Mouse (Mus musculus) intestine, embryonic 15.5 days (tissue): Measurements from ENCODE around the gene Clec5a. TPM values are rescaled to one million over a fixed set of nuclear protein-coding genes. Genes with fewer than 3 reads are reported as not detected.
"Not testable (repeated sequence)": the region's sequence is repeated elsewhere in the genome, so short reads cannot be mapped to it uniquely, and the experiment has no call there.

Experiments used
- ATAC-seq: fragments of 200-750 bp; cut with Nextera tagmentation; 2 replicates; pipeline ENCODE4 v1.8.0; 2017; ENCODE audit warnings: moderate TSS enrichment, moderate library complexity
- H3K27ac ChIP-seq: fragments of 300-500 bp; sonication (generic); 2 replicates; pipeline ENCODE4 v1.5.1; 2015; ENCODE audit warnings: mild to moderate bottlenecking, inconsistent platforms
- H3K27me3 ChIP-seq: fragments of 300-500 bp; sonication (generic); replicated peaks from 2 replicates; pipeline ENCODE4 v1.6.1; 2015; ENCODE audit warnings: inconsistent platforms
- H3K36me3 ChIP-seq: fragments of 300-500 bp; sonication (generic); 2 replicates; pipeline ENCODE4 v1.6.1; 2015; ENCODE audit warnings: inconsistent platforms
- H3K4me1 ChIP-seq: fragments of 300-500 bp; sonication (generic); replicated peaks from 2 replicates; pipeline ENCODE4 v1.6.1; 2015; ENCODE audit warnings: inconsistent platforms
- H3K4me2 ChIP-seq: fragments of 300-500 bp; sonication (generic); replicated peaks from 2 replicates; pipeline ENCODE4 v1.6.1; 2015; ENCODE audit warnings: mild to moderate bottlenecking, inconsistent platforms
- H3K4me3 ChIP-seq: fragments of 300-500 bp; sonication (generic); replicated peaks from 2 replicates; pipeline ENCODE4 v1.5.1; 2015; ENCODE audit warnings: inconsistent platforms
- H3K9ac ChIP-seq: fragments of 300-500 bp; sonication (generic); 2 replicates; pipeline ENCODE4 v1.6.1; 2015; ENCODE audit warnings: inconsistent platforms
- H3K9me3 ChIP-seq: fragments of 300-500 bp; sonication (generic); 2 replicates; pipeline ENCODE4 v1.6.1; 2016; ENCODE audit warnings: inconsistent platforms
- WGBS: fragments of 180-500 bp; shearing (Covaris S2); methylation state at CpG from one replicate; pipeline ENCODE4 v1.1.7; 2015; 5-methylcytosine and 5-hydroxymethylcytosine counted together
- polyA plus RNA-seq: library from polyadenylated mRNA; unstranded; fragments of >200 nt; fragmentation: Nextera tagmentation; extraction: Ambion mirVana; gene quantifications from 2 replicates; pipeline ENCODE4 v1.2.1, GENCODE M21; 2015

The Clec5a gene
- 0.91 and 1.0 TPM in 2 replicates for polyA plus RNA-seq

DNA sequence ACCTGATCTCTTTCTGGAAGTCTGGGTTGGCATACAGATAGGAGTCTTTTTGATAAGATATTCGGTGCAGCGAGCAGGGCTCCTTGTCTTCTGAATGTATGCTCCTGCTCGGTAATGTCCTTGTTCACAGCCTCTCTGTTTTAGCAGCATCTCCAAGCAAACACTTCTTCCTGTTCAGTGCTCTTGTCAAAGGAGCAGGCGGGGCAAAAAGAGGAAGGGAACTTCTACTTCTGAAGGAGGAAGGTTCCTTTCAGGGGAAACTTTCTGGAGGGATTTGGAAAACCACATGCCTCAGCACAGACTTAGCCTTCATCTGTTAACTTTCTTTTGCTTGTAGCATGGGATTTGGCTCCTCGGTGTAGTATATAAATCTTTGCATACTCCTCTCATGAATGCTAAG is at the start of gene Clec5a:
Gene Clec5a, minus strand, starts transcription at position 177 of the 400 bp plus-strand sequence.
- Histone ChIP-seq H3K4me1 (no peaks in the 10 kb centered on the region), H3K9me3 (no peaks in the 10 kb centered on the region), H3K27ac (no peak within 1 kb of the TSS), H3K4me2 (no peak within 1 kb of the TSS), H3K27me3 (no peaks in the 10 kb centered on the region), H3K9ac (no peak within 1 kb of the TSS), H3K4me3 (no peak within 1 kb of the TSS), H3K36me3 (no peaks in the 10 kb centered on the region)
- 73% methylated on average over 5 of the region's 5 CpGs for WGBS
- ATAC-seq: no peak

GRCm38 (mm10) chr6:40634640-40635071 is 49.0 kb upstream of the Clec5a start:
- Histone ChIP-seq H3K9me3 (no peaks in the 10 kb centered on the region), H3K27ac (peak overlapping the region; percentile 78), H3K4me3 (peak overlapping the region; percentile 30), H3K4me1 (no peaks in the 10 kb centered on the region), H3K9ac (no peak overlapping the region), H3K36me3 (no peaks in the 10 kb centered on the region), H3K4me2 (peak overlapping the region; percentile 41), H3K27me3 (no peaks in the 10 kb centered on the region)
- 59% methylated on average over 1 of the region's 1 CpGs for WGBS
- peak; percentile 86 for ATAC-seq

- Histone ChIP-seq H3K27ac (no peak within 1 kb of the TSS), H3K36me3 (no peaks in the 10 kb centered on the region), H3K4me2 (no peak within 1 kb of the TSS), H3K27me3 (no peaks in the 10 kb centered on the region), H3K9me3 (no peaks in the 10 kb centered on the region), H3K4me1 (no peaks in the 10 kb centered on the region), H3K9ac (no peak within 1 kb of the TSS), H3K4me3 (no peak within 1 kb of the TSS)
- peak; percentile 73 for ATAC-seq
- 60% methylated on average over 8 of the region's 8 CpGs for WGBS
Measured at GRCm38 (mm10) chr6:40628406-40629000, 42.9 kb upstream of the Clec5a start, which contains the start of gene Mgam. Gene Mgam, plus strand, starts transcription at chr6:40628831.

GRCm38 (mm10) chr6:40626111-40626510 is 40.5 kb upstream of the Clec5a start:
- Histone ChIP-seq H3K9me3 (no peaks in the 10 kb centered on the region), H3K27me3 (no peaks in the 10 kb centered on the region), H3K27ac (no peak overlapping the region), H3K9ac (no peak overlapping the region), H3K4me2 (no peak overlapping the region), H3K4me3 (no peak overlapping the region), H3K36me3 (no peaks in the 10 kb centered on the region), H3K4me1 (no peaks in the 10 kb centered on the region)
- peak; percentile 82 for ATAC-seq
- 39% methylated on average over 1 of the region's 1 CpGs for WGBS

DNA sequence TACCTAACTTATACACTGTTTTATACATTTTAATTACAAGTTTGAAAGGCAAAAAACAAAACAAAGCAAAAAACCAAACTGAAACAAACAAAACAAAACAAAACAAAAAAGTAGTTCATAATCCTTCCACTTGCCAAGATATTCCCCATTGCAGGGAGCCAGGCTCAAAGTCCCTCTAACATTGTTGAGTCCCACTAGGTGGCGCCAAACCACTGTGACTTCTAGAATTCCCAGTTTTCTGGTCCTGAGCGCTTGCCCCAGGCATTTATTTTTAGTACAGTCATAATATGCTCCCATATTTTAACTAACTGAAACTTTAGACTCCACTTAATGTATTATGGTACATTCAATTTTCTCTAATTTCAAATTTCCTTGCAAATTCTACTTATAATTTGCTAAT is 32.3 kb upstream of the Clec5a start:
- Histone ChIP-seq H3K4me3 (no peak overlapping the region), H3K4me2 (no peak overlapping the region), H3K36me3 (no peaks in the 10 kb centered on the region), H3K4me1 (no peaks in the 10 kb centered on the region), H3K27ac (no peak overlapping the region), H3K27me3 (no peaks in the 10 kb centered on the region), H3K9me3 (no peaks in the 10 kb centered on the region), H3K9ac (no peak overlapping the region)
- peak; percentile 78 for ATAC-seq
- 10% methylated on average over 2 of the region's 2 CpGs for WGBS

- Histone ChIP-seq H3K9ac (no peak within 1 kb of the TSS), H3K27ac (no peak within 1 kb of the TSS), H3K27me3 (no peaks in the 10 kb centered on the region), H3K36me3 (no peaks in the 10 kb centered on the region), H3K4me3 (no peak within 1 kb of the TSS), H3K4me1 (no peaks in the 10 kb centered on the region), H3K4me2 (no peak within 1 kb of the TSS), H3K9me3 (no peaks in the 10 kb centered on the region)
- no peak for ATAC-seq
- WGBS: 87% methylated on average over 4 of the region's 4 CpGs
Measured at GRCm38 (mm10) chr6:40613260-40613852, 27.7 kb upstream of the Clec5a start, which contains the start of gene Tas2r138. Gene Tas2r138, minus strand, starts transcription at chr6:40613310.

- Histone ChIP-seq H3K4me1 (no peaks in the 10 kb centered on the region), H3K27me3 (no peaks in the 10 kb centered on the region), H3K4me2 (no peak overlapping the region), H3K9me3 (no peaks in the 10 kb centered on the region), H3K36me3 (no peaks in the 10 kb centered on the region), H3K9ac (no peak overlapping the region), H3K27ac (no peak overlapping the region), H3K4me3 (no peak overlapping the region)
- 76% methylated on average over 8 of the region's 8 CpGs for WGBS
- ATAC-seq: no peak
Measured at GRCm38 (mm10) chr6:40610244-40610643, 24.6 kb upstream of the Clec5a start.

DNA sequence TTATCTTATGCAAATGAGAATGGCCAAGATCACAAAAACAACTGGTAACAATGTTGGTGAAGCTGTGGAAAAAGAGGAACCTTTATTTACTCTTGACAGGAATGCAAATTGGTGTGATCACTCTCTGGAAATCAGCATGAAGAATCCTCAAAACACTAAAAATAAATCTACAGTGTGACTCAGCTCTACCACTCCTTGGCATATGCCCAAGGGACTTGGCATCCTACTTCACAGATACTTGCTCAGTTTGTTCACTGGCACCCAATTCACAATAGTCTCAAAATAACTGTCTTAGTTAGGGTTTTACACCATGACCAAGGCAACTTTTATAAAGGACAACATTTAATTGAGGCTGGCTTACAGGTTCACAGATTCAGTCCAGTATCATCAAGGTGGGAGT is 21.8 kb upstream of the Clec5a start:
- H3K27ac ChIP-seq: no peak overlapping the region
- no peaks in the 10 kb centered on the region for H3K36me3 ChIP-seq
- H3K9ac ChIP-seq: no peak overlapping the region
- no peak overlapping the region for H3K4me3 ChIP-seq
- no peaks in the 10 kb centered on the region for H3K27me3 ChIP-seq
- H3K9me3 ChIP-seq: no peaks in the 10 kb centered on the region
- H3K4me2 ChIP-seq: no peak overlapping the region
- no peak for ATAC-seq
- H3K4me1 ChIP-seq: no peaks in the 10 kb centered on the region

DNA sequence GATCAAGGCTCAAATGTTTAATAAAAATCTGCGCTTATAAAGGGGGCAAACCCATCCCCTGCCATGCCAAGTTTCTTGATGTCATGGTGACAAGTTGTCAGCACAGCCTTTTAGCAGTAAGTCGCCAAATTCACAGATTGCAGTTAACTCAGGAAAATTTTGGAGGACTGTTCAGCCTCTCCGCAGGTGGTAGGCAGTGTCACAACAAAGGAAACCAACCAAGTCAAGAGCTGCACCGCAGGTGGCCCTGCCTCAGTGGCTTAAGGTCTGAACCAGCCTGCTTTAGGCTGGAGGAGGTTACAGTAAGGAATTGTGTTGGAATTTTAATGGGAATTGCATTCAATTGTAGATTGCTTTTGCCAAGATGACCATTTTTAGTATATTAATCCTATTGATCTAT is 12.9 kb upstream of the Clec5a start:
- WGBS: 33% methylated on average over 4 of the region's 4 CpGs
- H3K4me3 ChIP-seq, H3K36me3 ChIP-seq, H3K4me1 ChIP-seq, H3K4me2 ChIP-seq, H3K9me3 ChIP-seq, H3K9ac ChIP-seq, H3K27ac ChIP-seq, ATAC-seq, H3K27me3 ChIP-seq: not testable (repeated sequence)

DNA sequence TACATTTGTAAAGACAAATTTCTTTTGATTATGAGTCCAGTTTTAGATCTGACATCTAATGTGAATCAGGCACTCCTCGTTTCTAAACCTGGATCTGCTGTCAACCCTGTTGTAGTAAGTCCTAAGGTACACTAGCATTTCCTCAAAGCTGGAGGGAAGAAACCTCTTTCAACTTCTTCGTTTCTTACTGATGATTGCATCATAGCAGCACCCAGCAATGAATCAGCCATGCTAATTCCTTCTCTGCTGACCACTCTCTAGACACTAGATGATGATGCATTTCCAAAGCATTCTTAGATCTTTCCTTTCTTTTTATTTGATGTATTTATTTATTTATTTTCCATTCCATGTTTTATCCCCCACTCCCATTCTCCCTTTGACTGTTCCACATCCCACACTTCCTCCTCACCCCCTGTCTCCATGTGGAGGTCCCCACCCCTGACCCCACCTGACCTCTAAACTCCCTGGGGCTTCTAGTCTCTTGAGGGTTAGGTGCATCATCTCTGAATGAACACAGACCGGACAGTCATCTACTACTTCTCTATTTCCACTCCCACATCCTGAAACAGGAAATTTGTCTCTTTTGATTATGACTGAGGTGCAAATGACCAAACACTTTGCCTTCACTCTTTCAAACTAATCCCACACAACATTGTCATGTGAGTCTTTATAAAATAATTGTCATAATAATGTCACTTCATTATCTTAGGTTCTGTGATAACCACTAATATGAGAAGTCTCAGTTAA is 9.4 kb upstream of the Clec5a start:
- 75% methylated on average over 3 of the region's 3 CpGs for WGBS

DNA sequence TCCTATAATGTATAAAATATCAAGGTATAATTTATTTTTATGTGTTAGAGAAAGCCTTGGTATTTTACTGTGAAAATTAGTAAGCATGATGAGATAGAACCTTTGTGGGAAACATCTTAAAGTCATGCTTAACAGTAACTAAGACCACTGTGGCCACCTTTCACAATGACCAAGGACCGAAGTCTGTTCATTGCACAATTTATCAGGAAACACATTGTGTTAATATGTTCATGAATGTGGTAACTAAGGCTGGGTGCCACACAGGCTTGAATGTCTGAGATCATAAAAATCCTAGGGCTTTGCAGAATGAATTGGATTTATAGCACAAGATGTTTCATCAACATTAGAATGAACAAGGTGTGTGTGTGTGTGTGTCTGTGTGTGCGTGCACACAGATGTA is 2.7 kb upstream of the Clec5a start:
- ATAC-seq: no peak
- H3K4me3 ChIP-seq: no peak overlapping the region
- no peaks in the 10 kb centered on the region for H3K9me3 ChIP-seq
- no peak overlapping the region for H3K9ac ChIP-seq
- no peaks in the 10 kb centered on the region for H3K27me3 ChIP-seq
- H3K36me3 ChIP-seq: no peaks in the 10 kb centered on the region
- 95% methylated on average over 2 of the region's 2 CpGs for WGBS
- H3K27ac ChIP-seq: no peak overlapping the region
- no peaks in the 10 kb centered on the region for H3K4me1 ChIP-seq
- no peak overlapping the region for H3K4me2 ChIP-seq

More for the DNA sequence above, 9.4 kb upstream of the Clec5a start:
- no peaks in the 10 kb centered on the region for H3K9me3 ChIP-seq
- no peaks in the 10 kb centered on the region for H3K36me3 ChIP-seq
- no peak overlapping the region for H3K4me3 ChIP-seq
- no peak overlapping the region for H3K4me2 ChIP-seq
- no peaks in the 10 kb centered on the region for H3K4me1 ChIP-seq
- ATAC-seq: no peak
- H3K27ac ChIP-seq: no peak overlapping the region
- H3K9ac ChIP-seq: no peak overlapping the region
- H3K27me3 ChIP-seq: no peaks in the 10 kb centered on the region

GRCm38 (mm10) chr6:40584336-40584735 is 1.3 kb downstream of the Clec5a start:
- no peaks in the 10 kb centered on the region for H3K9me3 ChIP-seq
- H3K9ac ChIP-seq: no peak overlapping the region
- H3K36me3 ChIP-seq: no peaks in the 10 kb centered on the region
- no peak overlapping the region for H3K4me3 ChIP-seq
- 76% methylated on average over 6 of the region's 6 CpGs for WGBS
- no peak for ATAC-seq
- H3K4me2 ChIP-seq: no peak overlapping the region
- H3K4me1 ChIP-seq: no peaks in the 10 kb centered on the region
- no peak overlapping the region for H3K27ac ChIP-seq
- no peaks in the 10 kb centered on the region for H3K27me3 ChIP-seq
